Mouse (Mus musculus) CH12.LX (cell line): ENCODE measurements at regions not wholly inside any gene's neighbourhood (a gene's known extent, or its start where the extent isn't known, plus 50 kb on each side); places are given as distances from the start of the nearest gene placed in this dataset.
"Not testable (repeated sequence)": the region's sequence is repeated elsewhere in the genome, so short reads cannot be mapped to it uniquely, and the experiment has no call there.

Source experiments
- DNase-seq: peaks from one replicate; pipeline ENCODE4 v3.0.0-alpha.2; 2013; ENCODE audit errors: extremely low read depth
- H3K27ac ChIP-seq: 2 replicates; pipeline ENCODE4 v1.5.1; 2012; ENCODE audit warnings: low read depth, mild to moderate bottlenecking, control low read depth, moderate library complexity; ENCODE audit not compliant: insufficient read depth
- H3K27me3 ChIP-seq: replicated peaks from 2 replicates; pipeline ENCODE3; 2012; ENCODE audit warnings: inconsistent platforms
- H3K36me3 ChIP-seq, 2 experiments: replicated peaks in 1 of 2; 2 replicates each; pipeline versions ENCODE3 to v1.6.1; 2012; ENCODE audit warnings: inconsistent platforms in 1 of 2, low read length in 1 of 2, mild to moderate bottlenecking in 1 of 2, mixed read lengths in 1 of 2, moderate library complexity in 1 of 2; ENCODE audit not compliant: control insufficient read depth in 1 of 2, insufficient read depth in 1 of 2
- H3K4me1 ChIP-seq, 2 experiments: 2 replicates each; pipeline ENCODE4 v1.6.1; 2012; ENCODE audit warnings: inconsistent platforms in 1 of 2, moderate library complexity in 1 of 2; ENCODE audit not compliant: insufficient read depth in 2 of 2, control insufficient read depth in 1 of 2
- H3K4me2 ChIP-seq: 2 replicates; pipeline ENCODE4 v1.6.1; 2012; ENCODE audit warnings: low read depth, mild to moderate bottlenecking, control low read depth; ENCODE audit not compliant: poor library complexity, insufficient read depth, severe bottlenecking
- H3K4me3 ChIP-seq, 3 experiments: fragments of 150-350 bp in 1 of 3; sonication (generic) in 1 of 3; replicated peaks in 1 of 3; 2 replicates each; pipeline versions ENCODE3 to v1.5.1; 2011 to 2012; ENCODE audit warnings: low read depth in 2 of 3, low read length in 2 of 3, mild to moderate bottlenecking in 2 of 3, moderate library complexity in 2 of 3, control low read depth in 1 of 3, improper control_type of control experiment in 1 of 3, inconsistent platforms in 1 of 3, mixed read lengths in 1 of 3; ENCODE audit not compliant: poor library complexity in 1 of 3
- H3K79me2 ChIP-seq: replicated peaks from 2 replicates; pipeline ENCODE4 v1.6.1; 2012; ENCODE audit warnings: mild to moderate bottlenecking, moderate library complexity; ENCODE audit not compliant: control insufficient read depth, poor library complexity, insufficient read depth, severe bottlenecking; ENCODE audit errors: extremely low read depth
- H3K9ac ChIP-seq: 2 replicates; pipeline ENCODE4 v1.6.1; 2012; ENCODE audit warnings: low read depth, mild to moderate bottlenecking, control low read depth, moderate library complexity; ENCODE audit not compliant: insufficient read depth
- H3K9me3 ChIP-seq: replicated peaks from 2 replicates; pipeline ENCODE3; 2012; ENCODE audit warnings: low read length, inconsistent platforms, mixed read lengths
- IRF4 ChIP-seq: IDR thresholded peaks from 2 replicates; pipeline ENCODE4 v1.6.1; 2014; ENCODE audit warnings: low read depth, mild to moderate bottlenecking, inconsistent platforms, low read length, improper control_type of control experiment
- KAT2A ChIP-seq: IDR thresholded peaks from 2 replicates; pipeline ENCODE4 v1.6.1; 2012; ENCODE audit warnings: low read length, improper control_type of control experiment, inconsistent platforms; ENCODE audit not compliant: insufficient replicate concordance
- MAFK ChIP-seq: IDR thresholded peaks from 2 replicates; pipeline ENCODE4 v1.6.1; 2011; ENCODE audit warnings: low read length, improper control_type of control experiment; ENCODE audit not compliant: insufficient replicate concordance
- MEF2A ChIP-seq: IDR thresholded peaks from 2 replicates; pipeline ENCODE4 v1.6.1; 2014; ENCODE audit warnings: low read depth, mild to moderate bottlenecking, inconsistent platforms, low read length, improper control_type of control experiment, borderline replicate concordance
- POLR2AphosphoS2 ChIP-seq: IDR thresholded peaks from 2 replicates; pipeline ENCODE4 v1.6.1; 2011; ENCODE audit warnings: low read depth, low read length, improper control_type of control experiment
- TCF12 ChIP-seq: IDR thresholded peaks from 2 replicates; pipeline ENCODE4 v1.6.1; 2014; ENCODE audit warnings: low read depth, mild to moderate bottlenecking, inconsistent platforms, low read length, improper control_type of control experiment
- ZNF384 ChIP-seq: IDR thresholded peaks from 2 replicates; pipeline ENCODE4 v1.6.1; 2012; ENCODE audit warnings: low read depth, low read length, improper control_type of control experiment, inconsistent platforms
- dilution Hi-C: fragments of 300-500 bp; cut with MboI; formaldehyde crosslinking; loops from 2 replicates; pipeline ENCODE4 v1.14.3; 2020; ENCODE audit warnings: low sequenced_read_pairs; ENCODE audit not compliant: extremely low pct_unique_long_range_greater_than_20kb, extremely low pct_ligation_motif_present
- in situ Hi-C: fragments of 300-500 bp; cut with MboI; formaldehyde crosslinking; loops from 3 replicates; pipeline ENCODE4 v1.14.3; 2019; ENCODE audit warnings: low sequenced_read_pairs, low pct_ligation_motif_present, low pct_unique_long_range_greater_than_20kb, mixed read lengths

GRCm38 (mm10) chr17:82674593-82674992 is 540.5 kb upstream of the Pkdcc start:
- TF ChIP-seq ZNF384, result no peak
- no peak for TF ChIP-seq IRF4
- TF ChIP-seq POLR2AphosphoS2, result no peak
- Histone ChIP-seq H3K9me3 (no peaks in the 10 kb centered on the region), H3K4me2 (no peak overlapping the region), H3K4me3 (no peak overlapping the region), H3K27ac (no peak overlapping the region), H3K36me3 (no peaks in the 10 kb centered on the region), H3K4me1 (no peaks in the 10 kb centered on the region), H3K9ac (no peak overlapping the region), H3K79me2 (no peaks in the 10 kb centered on the region), H3K27me3 (no peaks in the 10 kb centered on the region)
- dilution Hi-C loops (no loop called here), in situ Hi-C loops (no loop called here)
- DNase-seq, result no peak

- H3K9ac ChIP-seq, H3K4me3 ChIP-seq, H3K79me2 ChIP-seq, H3K9me3 ChIP-seq, in situ Hi-C loops, DNase-seq, H3K4me2 ChIP-seq, H3K27ac ChIP-seq, H3K27me3 ChIP-seq, H3K36me3 ChIP-seq, H3K4me1 ChIP-seq, dilution Hi-C loops: not testable (repeated sequence)
Observed at GRCm38 (mm10) chr17:82666557-82666956, 548.5 kb upstream of the Pkdcc start.

- in situ Hi-C loops (no loop called here), dilution Hi-C loops (no loop called here)
- Histone ChIP-seq H3K4me1 (no peaks in the 10 kb centered on the region), H3K27ac (no peak overlapping the region), H3K9ac (no peak overlapping the region), H3K4me3 (no peak overlapping the region), H3K27me3 (no peaks in the 10 kb centered on the region), H3K9me3 (no peaks in the 10 kb centered on the region), H3K36me3 (no peaks in the 10 kb centered on the region), H3K4me2 (no peak overlapping the region), H3K79me2 (no peaks in the 10 kb centered on the region)
- DNase-seq, result no peak
- TF ChIP-seq IRF4 (no peak), MAFK (peak; percentile 72; the same call in 1 of the 2 replicates), KAT2A (no peak), MEF2A (no peak), TCF12 (no peak)
Observed at GRCm38 (mm10) chr17:82664352-82664751, 550.7 kb upstream of the Pkdcc start.
